Mouse (Mus musculus): ENCODE results near the gene C530008M17Rik.

C530008M17Rik gene

GRCm38 (mm10) chr5:76702646-76703045 is 46.3 kb downstream of the C530008M17Rik start:
- no peak for DNase-seq (ENCODE audit: low read depth)

- DNase-seq (ENCODE audit: low read depth): no peak
These were observed 49.2 kb downstream of the C530008M17Rik start for GRCm38 (mm10) chr5:76705307-76706173.

GRCm38 (mm10) chr5:76707072-76707471 is 50.8 kb downstream of the C530008M17Rik start:
- no peak for DNase-seq (ENCODE audit: low read depth)

GRCm38 (mm10) chr5:76708004-76708403 is 51.7 kb downstream of the C530008M17Rik start:
- DNase-seq (ENCODE audit: low read depth): no peak

GRCm38 (mm10) chr5:76713743-76714142 is 57.4 kb downstream of the C530008M17Rik start:
- no peak for DNase-seq (ENCODE audit: low read depth)

GRCm38 (mm10) chr5:76719954-76720353 is 63.6 kb downstream of the C530008M17Rik start:
- DNase-seq (ENCODE audit: low read depth): no peak

GRCm38 (mm10) chr5:76724878-76725277 is 68.6 kb downstream of the C530008M17Rik start:
- DNase-seq (ENCODE audit: low read depth): no peak

- DNase-seq (ENCODE audit: low read depth): no peak
These were observed 70.3 kb downstream of the C530008M17Rik start for GRCm38 (mm10) chr5:76726518-76727103.

- no peak for DNase-seq (ENCODE audit: low read depth)
These were observed 76.8 kb downstream of the C530008M17Rik start for GRCm38 (mm10) chr5:76733055-76733641.

GRCm38 (mm10) chr5:76741463-76741862 is 85.2 kb downstream of the C530008M17Rik start:
- DNase-seq (ENCODE audit: low read depth): no peak

GRCm38 (mm10) chr5:76742076-76742475 is 85.8 kb downstream of the C530008M17Rik start:
- DNase-seq (ENCODE audit: low read depth): no peak

- DNase-seq (ENCODE audit: low read depth): no peak
These were observed 88.5 kb downstream of the C530008M17Rik start for GRCm38 (mm10) chr5:76744737-76745209.

- DNase-seq (ENCODE audit: low read depth): no peak
These were observed 91.5 kb downstream of the C530008M17Rik start for GRCm38 (mm10) chr5:76747851-76748250.

GRCm38 (mm10) chr5:76752351-76752750 is 96.0 kb downstream of the C530008M17Rik start:
- no peak for DNase-seq (ENCODE audit: low read depth)

- DNase-seq (ENCODE audit: low read depth): no peak
These were observed 104.0 kb downstream of the C530008M17Rik start for GRCm38 (mm10) chr5:76760349-76760748.

GRCm38 (mm10) chr5:76762030-76762698 is 105.9 kb downstream of the C530008M17Rik start:
- no peak for DNase-seq (ENCODE audit: low read depth)

- DNase-seq (ENCODE audit: low read depth): no peak
These were observed 106.9 kb downstream of the C530008M17Rik start for GRCm38 (mm10) chr5:76763148-76763701.

- DNase-seq (ENCODE audit: low read depth): no peak
These were observed 107.4 kb downstream of the C530008M17Rik start for GRCm38 (mm10) chr5:76763731-76764130.

- DNase-seq (ENCODE audit: low read depth): no peak
These were observed 112.7 kb downstream of the C530008M17Rik start for GRCm38 (mm10) chr5:76769014-76769413.

GRCm38 (mm10) chr5:76769572-76769971 is 113.3 kb downstream of the C530008M17Rik start:
- no peak for DNase-seq (ENCODE audit: low read depth)

GRCm38 (mm10) chr5:76771371-76771770 is 115.1 kb downstream of the C530008M17Rik start:
- DNase-seq (ENCODE audit: low read depth): no peak

GRCm38 (mm10) chr5:76772831-76773230 is 116.5 kb downstream of the C530008M17Rik start:
- no peak for DNase-seq (ENCODE audit: low read depth)
